Mouse (Mus musculus) E14TG2a.4 (cell line): ENCODE measurements around the gene Thsd4.
A peak's percentile ranks its signal among the peaks of the same experiment; 100 is the strongest.

Experiments
- H3K27me3 ChIP-seq: 2 replicates; pipeline ENCODE4 v1.6.1; 2014; ENCODE audit warnings: low read length, control low read depth; ENCODE audit not compliant: insufficient read depth
- H3K36me3 ChIP-seq: 2 replicates; pipeline ENCODE4 v1.6.1; 2014; ENCODE audit warnings: low read length, control low read depth; ENCODE audit not compliant: insufficient read depth
- H3K4me1 ChIP-seq: replicated peaks from 2 replicates; pipeline ENCODE4 v1.6.1; 2014; ENCODE audit warnings: low read depth, low read length, control low read depth
- H3K4me3 ChIP-seq: replicated peaks from 2 replicates; pipeline ENCODE4 v1.5.1; 2014; ENCODE audit warnings: mild to moderate bottlenecking, low read length
- H3K9me3 ChIP-seq: 2 replicates; pipeline ENCODE4 v1.6.1; 2014; ENCODE audit warnings: low read length, control low read depth
- CTCF ChIP-seq: conservative IDR thresholded peaks from 2 replicates; pipeline ENCODE4 v1.5.1; 2014; ENCODE audit warnings: low read length
- NANOG ChIP-seq: IDR thresholded peaks from 2 replicates; pipeline ENCODE4 v1.6.1; 2014; ENCODE audit warnings: borderline replicate concordance, low read length, mixed read lengths
- POU5F1 ChIP-seq: IDR thresholded peaks from 2 replicates; pipeline ENCODE4 v1.6.1; 2014; ENCODE audit warnings: low read length, borderline replicate concordance

Gene Thsd4

GRCm38 (mm10) chr9:60521806-60522264 lies at the start of gene Thsd4:
Gene Thsd4 (minus strand): TSS chr9:60522046.
- H3K4me3 ChIP-seq, result peak within 1 kb of the TSS; percentile 77
- H3K27me3 ChIP-seq, result peaks cover 48% of the 10 kb centered on the region
- H3K4me1 ChIP-seq, result peaks cover 18% of the 10 kb centered on the region
- H3K9me3 ChIP-seq, result no peaks in the 10 kb centered on the region
- no peak for TF ChIP-seq POU5F1
- no peak for TF ChIP-seq NANOG
- no peak; the same call in 1 of the 2 replicates for TF ChIP-seq CTCF
- H3K36me3 ChIP-seq, result no peaks in the 10 kb centered on the region

GRCm38 (mm10) chr9:60571041-60571440 lies 49.2 kb upstream of the Thsd4 start:
- Histone ChIP-seq H3K27me3 (no peaks in the 10 kb centered on the region), H3K36me3 (no peaks in the 10 kb centered on the region), H3K9me3 (no peaks in the 10 kb centered on the region), H3K4me1 (no peaks in the 10 kb centered on the region), H3K4me3 (no peak overlapping the region)
- TF ChIP-seq NANOG (no peak), CTCF (no peak), POU5F1 (no peak)

GRCm38 (mm10) chr9:60569366-60569765 lies 47.5 kb upstream of the Thsd4 start:
- Histone ChIP-seq H3K9me3 (no peaks in the 10 kb centered on the region), H3K4me1 (no peaks in the 10 kb centered on the region), H3K36me3 (no peaks in the 10 kb centered on the region), H3K4me3 (no peak overlapping the region), H3K27me3 (no peaks in the 10 kb centered on the region)
- no peak for TF ChIP-seq POU5F1
- TF ChIP-seq NANOG, result no peak
- no peak for TF ChIP-seq CTCF

- H3K4me1 ChIP-seq, result peaks cover 16% of the 10 kb centered on the region; the same call in 1 of the 2 replicates
- peaks cover 6% of the 10 kb centered on the region; the same call in 1 of the 2 replicates for H3K9me3 ChIP-seq
- TF ChIP-seq POU5F1 (no peak), CTCF (no peak), NANOG (no peak)
- 0 out of 2 replicates have a peak, but pooled peaks cover 2% of the 10 kb centered on the region for H3K27me3 ChIP-seq
- H3K36me3 ChIP-seq, result no peaks in the 10 kb centered on the region
- no peak overlapping the region for H3K4me3 ChIP-seq
Observed at GRCm38 (mm10) chr9:60563809-60564208, 42.0 kb upstream of the Thsd4 start.

GRCm38 (mm10) chr9:60562443-60563371 lies 40.9 kb upstream of the Thsd4 start:
- H3K36me3 ChIP-seq, result no peaks in the 10 kb centered on the region
- TF ChIP-seq CTCF, result peak; percentile 36
- TF ChIP-seq POU5F1, result no peak
- H3K9me3 ChIP-seq, result peaks cover 6% of the 10 kb centered on the region; the same call in 1 of the 2 replicates
- peaks cover 2% of the 10 kb centered on the region; the same call in 1 of the 2 replicates for H3K27me3 ChIP-seq
- peaks cover 16% of the 10 kb centered on the region; the same call in 1 of the 2 replicates for H3K4me1 ChIP-seq
- no peak overlapping the region for H3K4me3 ChIP-seq

- TF ChIP-seq CTCF (no peak), NANOG (no peak), POU5F1 (no peak)
- H3K27me3 ChIP-seq, result peaks cover 2% of the 10 kb centered on the region; the same call in 1 of the 2 replicates
- peaks cover 6% of the 10 kb centered on the region; the same call in 1 of the 2 replicates for H3K9me3 ChIP-seq
- H3K4me3 ChIP-seq, result no peak overlapping the region
- H3K36me3 ChIP-seq, result no peaks in the 10 kb centered on the region
- H3K4me1 ChIP-seq, result peaks cover 16% of the 10 kb centered on the region; the same call in 1 of the 2 replicates
Observed at GRCm38 (mm10) chr9:60561641-60562289, 39.9 kb upstream of the Thsd4 start.

GRCm38 (mm10) chr9:60558507-60558906 lies 36.7 kb upstream of the Thsd4 start:
- Histone ChIP-seq H3K27me3 (peaks cover 2% of the 10 kb centered on the region; the same call in 1 of the 2 replicates), H3K36me3 (no peaks in the 10 kb centered on the region), H3K4me1 (peaks cover 13% of the 10 kb centered on the region; the same call in 1 of the 2 replicates), H3K4me3 (no peak overlapping the region), H3K9me3 (peaks cover 6% of the 10 kb centered on the region; the same call in 1 of the 2 replicates)
- TF ChIP-seq CTCF (no peak), POU5F1 (no peak), NANOG (no peak)

- Histone ChIP-seq H3K9me3 (no peaks in the 10 kb centered on the region), H3K4me1 (no peaks in the 10 kb centered on the region), H3K27me3 (no peaks in the 10 kb centered on the region), H3K36me3 (no peaks in the 10 kb centered on the region), H3K4me3 (no peak overlapping the region)
- TF ChIP-seq NANOG (no peak), CTCF (peak; percentile 27; the same call in 1 of the 2 replicates), POU5F1 (no peak)
Observed at GRCm38 (mm10) chr9:60551238-60551637, 29.4 kb upstream of the Thsd4 start.
